Mouse (Mus musculus): ENCODE measurements around the gene H3f3a. TPM values are rescaled to one million over a fixed set of nuclear protein-coding genes. Genes with fewer than 3 reads are reported as not detected.
A peak's percentile ranks its signal among the peaks of the same experiment; 100 is the strongest.
"Not testable (repeated sequence)": the region's sequence is repeated elsewhere in the genome, so short reads cannot be mapped to it uniquely, and the experiment has no call there.

Gene H3f3a
- 100 to 1,000 TPM; 274 to 310 (median 289) TPM for total RNA-seq (2022)

DNA sequence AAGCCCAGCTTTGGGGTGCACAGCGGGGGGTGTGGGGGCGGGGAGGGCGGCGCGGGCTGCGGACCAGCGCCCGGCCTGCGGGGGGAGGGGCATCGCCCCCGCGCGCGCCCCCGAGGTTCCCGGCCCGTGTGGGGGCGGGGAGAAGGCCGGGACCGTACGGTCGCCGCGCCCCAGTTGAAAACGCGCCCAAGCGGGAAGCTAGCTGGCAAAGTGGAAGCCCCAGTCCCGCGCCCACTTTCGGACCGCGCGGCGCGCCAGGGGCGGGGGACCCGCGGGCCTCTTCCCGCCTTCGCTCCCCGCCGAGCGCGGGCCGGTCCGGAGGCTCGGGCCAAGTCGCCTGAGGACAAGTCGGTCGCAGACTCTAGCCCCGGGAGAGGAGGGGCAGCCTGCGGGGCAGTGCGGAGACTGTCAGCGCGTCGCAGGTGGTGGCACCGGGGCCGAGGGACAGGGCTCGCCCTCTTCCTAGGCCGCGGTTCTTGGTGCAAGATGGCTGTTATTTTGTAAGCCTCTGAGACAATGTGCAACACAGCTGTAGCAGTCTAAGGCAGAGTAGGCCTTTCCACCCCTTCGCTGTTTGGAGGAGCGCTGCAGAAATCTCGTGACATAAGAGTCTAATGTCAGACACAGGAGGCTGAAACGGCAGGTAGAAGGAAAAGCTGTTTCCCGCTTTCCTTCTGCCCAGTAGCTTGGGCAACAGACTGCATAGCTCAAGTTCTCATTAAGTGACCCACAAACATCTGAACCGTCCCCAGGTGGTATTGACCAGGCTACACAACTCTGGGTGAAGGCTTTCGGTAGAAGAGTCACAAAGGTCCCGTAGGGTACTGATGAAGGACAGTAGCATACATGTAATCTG lies at the start of gene H3f3a:
H3f3a (minus strand) TSS at position 59 of the 856 bp plus-strand sequence.
- peak; percentile 80 to 84 for DNase-seq (ENCODE audit: low spot score in 2 of 2)

DNA sequence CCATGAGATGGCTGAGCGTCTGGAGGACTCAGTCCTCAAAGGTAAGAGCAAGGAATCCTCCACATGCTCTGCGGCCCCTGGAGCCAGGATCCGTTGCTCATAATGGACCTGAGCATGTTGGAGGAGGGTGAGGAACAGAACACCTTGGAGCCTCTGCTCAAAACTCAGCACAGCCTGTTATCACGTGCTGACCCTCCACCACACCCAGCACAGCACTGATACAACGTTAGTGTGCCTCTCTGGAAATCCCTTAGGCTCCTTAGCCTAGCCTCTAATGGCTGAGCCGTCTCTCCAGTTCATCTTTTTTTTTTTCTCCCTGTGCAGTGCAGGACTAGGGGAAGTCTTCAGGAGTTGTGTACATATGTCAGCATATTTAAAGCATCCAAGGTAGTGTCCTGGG lies 46.3 kb upstream of the H3f3a start:
- no peak for DNase-seq (ENCODE audit: low spot score in 2 of 2)

DNA sequence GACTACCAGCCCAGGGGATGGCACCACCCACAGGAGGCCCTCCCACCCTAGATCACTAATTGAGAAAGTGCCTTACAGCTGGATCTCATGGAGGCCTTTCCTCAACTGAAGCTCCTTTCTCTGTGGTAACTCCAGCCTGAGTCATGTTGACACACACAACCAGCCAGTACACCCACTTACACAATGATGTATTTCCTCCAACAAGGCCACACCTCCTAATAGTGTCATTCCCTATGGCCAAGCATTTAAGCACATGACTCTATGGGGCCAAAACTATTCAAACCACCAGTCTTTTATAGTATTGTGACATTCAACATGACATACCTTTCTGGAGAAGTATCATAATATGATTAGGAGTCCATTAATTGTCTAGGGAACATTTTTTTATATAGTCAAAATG lies 45.0 kb upstream of the H3f3a start:
- DNase-seq (ENCODE audit: low spot score in 2 of 2): no peak

GRCm38 (mm10) chr1:180850316-180851270 lies 36.9 kb upstream of the H3f3a start, which contains the start of gene Sde2:
Gene Sde2 (plus strand): TSS chr1:180851127.
- DNase-seq (ENCODE audit: low spot score in 2 of 2): peak; percentile 100

- no peak for DNase-seq (ENCODE audit: low spot score in 2 of 2)
These were observed 36.1 kb upstream of the H3f3a start for GRCm38 (mm10) chr1:180849701-180850301.

GRCm38 (mm10) chr1:180848511-180849241 lies 34.9 kb upstream of the H3f3a start:
- peak; percentile 41 to 45 for DNase-seq (ENCODE audit: low spot score in 2 of 2)

- DNase-seq (ENCODE audit: low spot score in 2 of 2): peak; percentile 54 to 66
These were observed 34.4 kb upstream of the H3f3a start for GRCm38 (mm10) chr1:180848114-180848510.

- DNase-seq (ENCODE audit: low spot score in 2 of 2): no peak
These were observed 28.0 kb upstream of the H3f3a start for GRCm38 (mm10) chr1:180841561-180842300.

GRCm38 (mm10) chr1:180839201-180839910 lies 25.6 kb upstream of the H3f3a start:
- DNase-seq (ENCODE audit: low spot score in 2 of 2): no peak

- no peak for DNase-seq (ENCODE audit: low spot score in 2 of 2)
These were observed 24.3 kb upstream of the H3f3a start for GRCm38 (mm10) chr1:180838014-180838413.

DNA sequence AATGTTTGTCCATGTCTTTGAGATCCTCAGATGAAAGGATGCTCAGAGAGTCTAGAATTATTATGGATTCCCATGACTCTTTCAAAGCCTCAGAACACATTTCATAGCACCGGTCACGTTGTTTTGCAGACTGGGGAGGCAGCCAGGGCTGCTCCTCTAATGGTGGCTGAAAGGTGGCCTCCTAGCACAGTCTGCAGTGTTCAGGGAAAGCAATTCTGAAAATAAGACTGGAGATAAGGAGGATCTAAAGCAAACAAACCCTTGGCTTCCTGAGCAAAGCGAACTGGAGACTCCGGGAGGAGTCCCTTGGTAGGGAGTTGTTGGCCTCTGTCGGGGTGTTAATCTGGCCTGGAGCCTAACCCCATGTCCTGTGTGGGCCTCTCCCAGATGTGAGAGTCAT lies 23.4 kb upstream of the H3f3a start:
- DNase-seq (ENCODE audit: low spot score in 2 of 2): no peak

DNA sequence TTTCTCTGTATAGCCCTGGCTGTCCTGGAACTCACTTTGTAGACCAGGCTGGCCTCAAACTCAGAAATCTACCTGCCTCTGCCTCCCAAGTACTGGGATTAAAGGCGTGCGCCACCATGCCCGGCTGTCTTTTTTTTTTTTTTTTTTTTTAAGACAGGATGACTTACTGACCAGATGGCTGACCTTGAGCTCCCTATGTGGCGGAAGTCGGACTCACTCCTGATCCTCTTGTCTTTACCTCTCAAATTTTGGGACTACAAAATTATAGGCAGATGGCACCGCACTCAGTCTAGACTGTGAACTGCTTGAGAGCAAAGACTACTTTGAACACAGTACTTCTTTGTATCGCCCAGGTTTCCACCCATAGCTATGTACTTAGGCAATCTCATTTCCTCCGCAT lies 22.7 kb upstream of the H3f3a start:
- not testable (repeated sequence) for DNase-seq (ENCODE audit: low spot score in 2 of 2)

- DNase-seq (ENCODE audit: low spot score in 2 of 2): no peak
These were observed 21.7 kb upstream of the H3f3a start for GRCm38 (mm10) chr1:180835273-180836015.

- no peak for DNase-seq (ENCODE audit: low spot score in 2 of 2)
These were observed 17.0 kb upstream of the H3f3a start for GRCm38 (mm10) chr1:180830588-180831346.

DNA sequence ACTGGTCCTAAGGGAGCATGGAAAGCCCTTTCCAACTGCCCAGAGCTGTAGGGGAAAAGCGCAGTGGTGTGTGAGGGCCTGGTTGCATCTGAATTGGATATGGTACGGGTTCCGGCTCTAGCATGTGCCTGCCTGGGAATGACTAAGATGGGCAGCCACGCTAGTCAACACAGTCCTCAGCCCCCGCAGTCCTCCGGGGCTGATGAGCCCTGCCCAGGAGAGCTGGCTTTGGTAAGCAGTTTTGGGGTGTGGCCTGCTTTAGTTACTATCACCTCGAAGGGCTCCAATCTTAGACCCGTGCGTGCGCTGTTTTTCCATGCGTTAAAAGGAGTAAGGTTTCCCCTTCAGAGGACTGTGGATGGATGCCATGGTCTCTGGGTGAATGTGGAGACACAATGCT lies 16.4 kb upstream of the H3f3a start:
- DNase-seq (ENCODE audit: low spot score in 2 of 2): no peak

- no peak for DNase-seq (ENCODE audit: low spot score in 2 of 2)
These were observed 16.0 kb upstream of the H3f3a start for GRCm38 (mm10) chr1:180829775-180830174.

DNA sequence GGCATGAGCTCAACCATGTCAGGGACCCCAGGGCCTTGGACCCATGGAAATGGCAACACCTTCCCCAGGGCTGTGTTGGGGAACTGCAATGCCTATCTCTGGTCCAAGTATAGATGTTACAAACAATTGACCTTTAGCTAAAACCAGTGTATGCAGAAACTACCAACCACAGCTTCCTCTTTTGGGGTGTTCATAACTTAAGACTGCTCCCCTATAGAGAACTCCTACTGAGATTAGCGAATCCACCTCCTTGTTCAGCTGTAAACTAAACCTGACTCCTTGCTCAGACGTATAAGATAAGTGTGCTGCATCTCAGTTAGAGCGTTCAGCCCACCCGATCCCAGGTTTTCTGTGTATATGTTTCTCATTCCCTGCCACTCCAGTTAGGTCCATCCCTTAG lies 12.9 kb upstream of the H3f3a start:
- no peak for DNase-seq (ENCODE audit: low spot score in 2 of 2)

DNA sequence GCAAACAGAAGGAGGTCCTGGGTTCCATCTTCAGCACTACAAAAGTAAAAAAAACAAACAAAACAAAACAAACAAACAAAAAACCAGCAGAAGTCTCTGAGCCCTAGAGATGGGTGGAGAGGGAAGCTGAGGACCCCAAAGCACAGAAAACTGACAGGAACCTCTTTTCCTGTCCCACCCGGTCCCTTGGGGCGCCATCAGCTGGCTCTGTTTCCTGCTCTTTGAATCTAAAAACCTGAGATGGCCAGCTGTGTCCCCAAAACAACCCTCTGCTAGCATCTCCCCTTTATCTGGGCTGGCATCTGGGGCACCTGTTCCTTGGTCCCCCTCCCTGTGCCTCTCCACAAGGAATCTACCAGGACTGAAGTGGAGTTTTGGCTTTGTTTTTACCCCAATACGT lies 11.0 kb upstream of the H3f3a start:
- DNase-seq (ENCODE audit: low spot score in 2 of 2): peak in 1 of 2 experiments; percentile 13
